Mouse (Mus musculus) E14TG2a.4 (cell line): ENCODE results near the gene Dcps.

Experiments used
- CTCF ChIP-seq: conservative IDR thresholded peaks from 2 replicates; pipeline ENCODE4 v1.5.1; 2014; ENCODE audit warnings: low read length
- POU5F1 ChIP-seq: IDR thresholded peaks from 2 replicates; pipeline ENCODE4 v1.6.1; 2014; ENCODE audit warnings: low read length, borderline replicate concordance

GRCm38 (mm10) chr9:35111446-35111845, 64.4 kb downstream of the Dcps start:
- TF ChIP-seq CTCF = no peak
- no peak for TF ChIP-seq POU5F1
